Mouse (Mus musculus): ENCODE measurements around the gene Fgf2. TPM values are rescaled to one million over a fixed set of nuclear protein-coding genes. Genes with fewer than 3 reads are reported as not detected.

The Fgf2 gene
- polyA plus RNA-seq, 1 experiment from 2014 or later = 1.1 TPM

GRCm38 (mm10) chr3:37347671-37348070 lies 475 bp upstream of the Fgf2 start:
- peaks cover 4% of the 10 kb centered on the region; the same call in 1 of the 2 replicates for H3K4me1 ChIP-seq (replicated peaks; ENCODE audit: control insufficient read depth, insufficient read depth, low read length)
- WGBS = 28% methylated on average over 9 of the region's 9 CpGs
- H3K9ac ChIP-seq (ENCODE audit: low read depth, low read length) = no peak overlapping the region
- peaks cover 19% of the 10 kb centered on the region for H3K27me3 ChIP-seq (ENCODE audit: control insufficient read depth, insufficient read depth, low read length)
- H3K4me2 ChIP-seq (replicated peaks; ENCODE audit: low read depth, low read length) = peak overlapping the region; percentile 99; the same call in 1 of the 2 replicates
- no peaks in the 10 kb centered on the region for H3K36me3 ChIP-seq (ENCODE audit: control insufficient read depth, insufficient read depth, low read length)
- ATAC-seq (ENCODE audit: low FRiP score) (no peak), DNase-seq (ENCODE audit: low spot score) (no peak)
- no peak overlapping the region for H3K27ac ChIP-seq (ENCODE audit: low read depth, low read length)
- peak overlapping the region; percentile 51; the same call in 1 of the 2 replicates for H3K4me3 ChIP-seq (ENCODE audit: low read depth, low read length)
- H3K9me3 ChIP-seq (ENCODE audit: control insufficient read depth, low read length) = no peaks in the 10 kb centered on the region

GRCm38 (mm10) chr3:37349166-37349548 lies 1.0 kb downstream of the Fgf2 start:
- 15% methylated on average over 8 of the region's 8 CpGs for WGBS
- peak overlapping the region; percentile 51 for H3K4me3 ChIP-seq (ENCODE audit: low read depth, low read length)
- H3K4me2 ChIP-seq (replicated peaks; ENCODE audit: low read depth, low read length) = peak overlapping the region; percentile 99
- no peaks in the 10 kb centered on the region for H3K9me3 ChIP-seq (ENCODE audit: control insufficient read depth, low read length)
- ATAC-seq (ENCODE audit: low FRiP score) = no peak
- DNase-seq (ENCODE audit: low spot score) = no peak
- peak overlapping the region; percentile 51 for H3K9ac ChIP-seq (ENCODE audit: low read depth, low read length)
- H3K36me3 ChIP-seq (ENCODE audit: control insufficient read depth, insufficient read depth, low read length) = no peaks in the 10 kb centered on the region
- peaks cover 19% of the 10 kb centered on the region for H3K27me3 ChIP-seq (ENCODE audit: control insufficient read depth, insufficient read depth, low read length)
- peaks cover 4% of the 10 kb centered on the region; the same call in 1 of the 2 replicates for H3K4me1 ChIP-seq (replicated peaks; ENCODE audit: control insufficient read depth, insufficient read depth, low read length)
- H3K27ac ChIP-seq (ENCODE audit: low read depth, low read length) = no peak overlapping the region

DNA sequence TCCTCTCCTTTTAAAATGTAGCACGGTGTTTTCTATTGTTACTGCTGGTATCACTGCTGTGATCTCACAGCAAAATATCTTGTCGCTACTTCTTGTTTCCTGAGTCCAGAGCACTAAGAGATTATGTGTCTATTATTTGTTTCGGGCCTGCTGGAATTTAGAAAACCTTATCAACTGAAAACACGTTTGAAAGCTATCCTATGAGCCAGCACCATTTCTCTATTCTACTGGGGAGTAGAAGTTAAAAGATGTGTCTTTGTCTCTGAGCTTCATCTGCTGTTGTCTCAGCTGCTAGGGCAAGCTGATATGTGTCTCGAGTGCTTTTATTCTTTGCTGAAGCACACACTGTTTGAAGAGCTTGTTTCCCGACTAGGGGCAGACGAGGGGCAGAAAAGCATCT lies 2.2 kb downstream of the Fgf2 start:
- H3K27ac ChIP-seq (ENCODE audit: low read depth, low read length) = no peak overlapping the region
- no peak overlapping the region for H3K4me2 ChIP-seq (replicated peaks; ENCODE audit: low read depth, low read length)
- H3K36me3 ChIP-seq (ENCODE audit: control insufficient read depth, insufficient read depth, low read length) = no peaks in the 10 kb centered on the region
- peaks cover 18% of the 10 kb centered on the region for H3K27me3 ChIP-seq (ENCODE audit: control insufficient read depth, insufficient read depth, low read length)
- no peaks in the 10 kb centered on the region for H3K9me3 ChIP-seq (ENCODE audit: control insufficient read depth, low read length)
- H3K9ac ChIP-seq (ENCODE audit: low read depth, low read length) = no peak overlapping the region
- peaks cover 4% of the 10 kb centered on the region; the same call in 1 of the 2 replicates for H3K4me1 ChIP-seq (replicated peaks; ENCODE audit: control insufficient read depth, insufficient read depth, low read length)
- no peak for ATAC-seq (ENCODE audit: low FRiP score)
- no peak overlapping the region for H3K4me3 ChIP-seq (ENCODE audit: low read depth, low read length)
- 67% methylated on average over 7 of the region's 7 CpGs for WGBS
- no peak for DNase-seq (ENCODE audit: low spot score)

- H3K4me1 ChIP-seq (replicated peaks; ENCODE audit: control insufficient read depth, insufficient read depth, low read length) = peaks cover under 1% of the 10 kb centered on the region; the same call in 1 of the 2 replicates
- H3K27me3 ChIP-seq (ENCODE audit: control insufficient read depth, insufficient read depth, low read length) = peaks cover 7% of the 10 kb centered on the region
- WGBS = 75% methylated on average over 10 of the region's 10 CpGs
- H3K9me3 ChIP-seq (ENCODE audit: control insufficient read depth, low read length) = no peaks in the 10 kb centered on the region
- no peak overlapping the region for H3K4me3 ChIP-seq (ENCODE audit: low read depth, low read length)
- H3K36me3 ChIP-seq (ENCODE audit: control insufficient read depth, insufficient read depth, low read length) = no peaks in the 10 kb centered on the region
- no peak overlapping the region for H3K9ac ChIP-seq (ENCODE audit: low read depth, low read length)
- no peak for ATAC-seq (ENCODE audit: low FRiP score)
- no peak overlapping the region for H3K27ac ChIP-seq (ENCODE audit: low read depth, low read length)
- H3K4me2 ChIP-seq (replicated peaks; ENCODE audit: low read depth, low read length) = no peak overlapping the region
- DNase-seq (ENCODE audit: low spot score) = no peak
Observed at GRCm38 (mm10) chr3:37353951-37354481, 5.9 kb downstream of the Fgf2 start.

DNA sequence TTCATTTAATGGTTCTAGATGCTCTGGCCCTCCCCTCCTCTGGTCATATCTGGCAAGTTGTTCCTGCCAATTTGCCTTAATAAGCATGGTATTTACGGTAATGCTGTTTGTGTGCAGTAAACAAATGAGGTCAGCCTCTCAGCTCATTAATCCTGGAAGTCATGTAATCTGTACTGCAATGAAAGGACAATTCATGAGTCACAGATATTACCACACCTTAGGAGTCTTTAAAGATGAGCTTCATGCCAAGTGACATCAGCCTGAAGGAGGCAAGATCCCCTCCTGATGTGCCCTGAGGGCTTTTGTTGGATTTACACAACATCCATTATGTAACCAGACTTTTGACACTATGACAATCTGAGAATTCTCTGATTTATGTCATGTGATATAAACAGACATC lies 6.6 kb downstream of the Fgf2 start:
- Histone ChIP-seq H3K4me3 (ENCODE audit: low read depth, low read length) (no peak overlapping the region), H3K4me1 (replicated peaks; ENCODE audit: control insufficient read depth, insufficient read depth, low read length) (no peaks in the 10 kb centered on the region), H3K36me3 (ENCODE audit: control insufficient read depth, insufficient read depth, low read length) (no peaks in the 10 kb centered on the region), H3K27ac (ENCODE audit: low read depth, low read length) (no peak overlapping the region), H3K27me3 (ENCODE audit: control insufficient read depth, insufficient read depth, low read length) (no peaks in the 10 kb centered on the region; the same call in 1 of the 2 replicates), H3K4me2 (replicated peaks; ENCODE audit: low read depth, low read length) (no peak overlapping the region), H3K9ac (ENCODE audit: low read depth, low read length) (no peak overlapping the region), H3K9me3 (ENCODE audit: control insufficient read depth, low read length) (no peaks in the 10 kb centered on the region)
- 90% methylated on average over 1 of the region's 1 CpGs for WGBS
- ATAC-seq (ENCODE audit: low FRiP score) (no peak), DNase-seq (ENCODE audit: low spot score) (no peak)

GRCm38 (mm10) chr3:37360729-37361128 lies 12.6 kb downstream of the Fgf2 start:
- no peaks in the 10 kb centered on the region for H3K36me3 ChIP-seq (ENCODE audit: control insufficient read depth, insufficient read depth, low read length)
- 89% methylated on average over 9 of the region's 9 CpGs for WGBS
- H3K27ac ChIP-seq (ENCODE audit: low read depth, low read length) = no peak overlapping the region
- no peaks in the 10 kb centered on the region for H3K4me1 ChIP-seq (replicated peaks; ENCODE audit: control insufficient read depth, insufficient read depth, low read length)
- H3K9me3 ChIP-seq (ENCODE audit: control insufficient read depth, low read length) = no peaks in the 10 kb centered on the region
- no peak for ATAC-seq (ENCODE audit: low FRiP score)
- H3K4me2 ChIP-seq (replicated peaks; ENCODE audit: low read depth, low read length) = no peak overlapping the region
- H3K4me3 ChIP-seq (ENCODE audit: low read depth, low read length) = no peak overlapping the region
- no peak for DNase-seq (ENCODE audit: low spot score)
- no peaks in the 10 kb centered on the region for H3K27me3 ChIP-seq (ENCODE audit: control insufficient read depth, insufficient read depth, low read length)
- H3K9ac ChIP-seq (ENCODE audit: low read depth, low read length) = no peak overlapping the region

- Histone ChIP-seq H3K4me3 (ENCODE audit: low read depth, low read length) (no peak overlapping the region), H3K4me1 (replicated peaks; ENCODE audit: control insufficient read depth, insufficient read depth, low read length) (no peaks in the 10 kb centered on the region), H3K27ac (ENCODE audit: low read depth, low read length) (no peak overlapping the region), H3K36me3 (ENCODE audit: control insufficient read depth, insufficient read depth, low read length) (no peaks in the 10 kb centered on the region), H3K9me3 (ENCODE audit: control insufficient read depth, low read length) (no peaks in the 10 kb centered on the region), H3K9ac (ENCODE audit: low read depth, low read length) (no peak overlapping the region), H3K27me3 (ENCODE audit: control insufficient read depth, insufficient read depth, low read length) (no peaks in the 10 kb centered on the region), H3K4me2 (replicated peaks; ENCODE audit: low read depth, low read length) (no peak overlapping the region)
- 89% methylated on average over 4 of the region's 4 CpGs for WGBS
- DNase-seq (ENCODE audit: low spot score) (no peak), ATAC-seq (ENCODE audit: low FRiP score) (no peak)
Observed at GRCm38 (mm10) chr3:37365144-37365543, 17.0 kb downstream of the Fgf2 start.

DNA sequence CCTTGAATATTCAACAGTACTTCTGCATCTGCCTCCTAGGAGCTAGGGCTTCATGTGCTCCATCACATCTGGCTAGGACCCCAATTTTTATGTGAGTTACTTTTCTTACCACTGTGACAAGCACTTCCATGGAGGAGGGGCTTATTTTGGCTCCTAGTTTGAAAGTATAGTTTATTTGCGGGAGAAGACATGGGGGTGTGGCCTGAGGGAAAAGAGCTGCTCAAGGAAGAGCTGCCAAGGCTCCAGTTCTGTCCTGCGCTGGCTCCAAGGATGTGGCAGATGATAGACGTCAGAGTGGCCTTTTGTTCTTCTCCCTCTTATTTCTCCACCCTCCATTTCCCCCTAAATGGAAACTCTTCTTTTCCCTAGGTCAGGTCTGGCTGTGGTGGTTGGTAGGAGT lies 17.8 kb downstream of the Fgf2 start:
- DNase-seq (ENCODE audit: low spot score) (no peak), ATAC-seq (ENCODE audit: low FRiP score) (no peak)
- Histone ChIP-seq H3K9me3 (ENCODE audit: control insufficient read depth, low read length) (no peaks in the 10 kb centered on the region), H3K27ac (ENCODE audit: low read depth, low read length) (no peak overlapping the region), H3K4me3 (ENCODE audit: low read depth, low read length) (no peak overlapping the region), H3K9ac (ENCODE audit: low read depth, low read length) (no peak overlapping the region), H3K36me3 (ENCODE audit: control insufficient read depth, insufficient read depth, low read length) (no peaks in the 10 kb centered on the region), H3K27me3 (ENCODE audit: control insufficient read depth, insufficient read depth, low read length) (no peaks in the 10 kb centered on the region), H3K4me2 (replicated peaks; ENCODE audit: low read depth, low read length) (no peak overlapping the region), H3K4me1 (replicated peaks; ENCODE audit: control insufficient read depth, insufficient read depth, low read length) (no peaks in the 10 kb centered on the region)
- 49% methylated on average over 3 of the region's 3 CpGs for WGBS

GRCm38 (mm10) chr3:37366381-37367053 lies 18.4 kb downstream of the Fgf2 start:
- H3K27ac ChIP-seq (ENCODE audit: low read depth, low read length) = no peak overlapping the region
- DNase-seq (ENCODE audit: low spot score) (no peak), ATAC-seq (ENCODE audit: low FRiP score) (no peak)
- no peaks in the 10 kb centered on the region for H3K36me3 ChIP-seq (ENCODE audit: control insufficient read depth, insufficient read depth, low read length)
- 68% methylated on average over 4 of the region's 4 CpGs for WGBS
- no peaks in the 10 kb centered on the region for H3K27me3 ChIP-seq (ENCODE audit: control insufficient read depth, insufficient read depth, low read length)
- no peaks in the 10 kb centered on the region for H3K4me1 ChIP-seq (replicated peaks; ENCODE audit: control insufficient read depth, insufficient read depth, low read length)
- no peak overlapping the region for H3K9ac ChIP-seq (ENCODE audit: low read depth, low read length)
- no peak overlapping the region for H3K4me2 ChIP-seq (replicated peaks; ENCODE audit: low read depth, low read length)
- no peaks in the 10 kb centered on the region for H3K9me3 ChIP-seq (ENCODE audit: control insufficient read depth, low read length)
- no peak overlapping the region for H3K4me3 ChIP-seq (ENCODE audit: low read depth, low read length)

Measured in hindbrain, embryonic 11.5 days (tissue).